Mouse (Mus musculus) fat pad, adult 2 months (tissue): ENCODE results near the gene Epb41l3.
"Not testable (repeated sequence)": the region's sequence is repeated elsewhere in the genome, so short reads cannot be mapped to it uniquely, and the experiment has no call there.

Source experiments
- DNase-seq: peaks from one replicate; pipeline ENCODE4 v3.0.0-alpha.2; 2011; ENCODE audit warnings: low read depth, low spot score; ENCODE audit errors: extremely low read depth

Epb41l3 gene

GRCm38 (mm10) chr17:69105799-69106401 lies 30.4 kb downstream of the Epb41l3 start:
- DNase-seq, result no peak

GRCm38 (mm10) chr17:69109216-69109615 lies 33.7 kb downstream of the Epb41l3 start:
- DNase-seq, result no peak

DNA sequence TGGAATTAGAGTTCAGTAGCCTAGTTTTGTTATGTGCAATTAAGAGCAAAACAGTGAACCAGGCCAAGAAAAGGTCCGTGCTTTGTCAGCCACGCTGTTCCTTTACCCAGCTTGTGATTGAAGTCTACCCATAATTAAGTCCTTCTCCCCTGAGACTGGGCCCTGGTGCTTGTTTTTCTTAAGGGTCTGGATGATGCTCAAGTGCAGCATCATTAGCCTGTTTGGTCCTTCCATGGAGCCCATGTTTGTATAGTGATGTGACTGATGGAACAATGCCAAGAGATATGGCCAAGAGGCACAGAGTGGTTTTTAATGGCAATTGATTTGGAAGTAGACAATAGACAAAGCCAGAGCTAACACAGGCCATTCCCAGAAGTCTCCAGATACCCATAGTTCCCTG lies 36.7 kb downstream of the Epb41l3 start:
- DNase-seq, result no peak

GRCm38 (mm10) chr17:69119183-69119582 lies 43.7 kb downstream of the Epb41l3 start:
- DNase-seq, result no peak

- no peak for DNase-seq
Observed at GRCm38 (mm10) chr17:69120533-69121358, 45.3 kb downstream of the Epb41l3 start.

DNA sequence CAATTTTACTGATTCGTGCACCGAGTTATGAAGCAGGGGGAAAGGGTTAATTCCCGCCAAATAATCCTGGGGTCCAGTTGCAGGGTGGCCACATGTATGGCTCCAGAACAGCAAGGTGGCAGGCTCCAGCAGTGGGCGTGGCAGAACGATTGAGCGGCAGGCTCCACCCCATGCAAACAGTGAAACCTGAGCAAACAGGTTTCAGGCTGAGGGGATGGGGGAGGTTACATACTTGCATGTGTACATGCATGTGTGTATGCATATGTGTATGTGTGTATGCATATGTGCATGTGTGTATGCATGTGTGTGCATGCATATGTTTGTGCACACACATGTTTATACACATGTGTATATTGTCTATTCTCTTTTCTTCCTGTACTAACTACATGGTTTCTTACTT lies 46.9 kb downstream of the Epb41l3 start:
- not testable (repeated sequence) for DNase-seq

GRCm38 (mm10) chr17:69127436-69127835 lies 52.0 kb downstream of the Epb41l3 start:
- DNase-seq, result no peak

DNA sequence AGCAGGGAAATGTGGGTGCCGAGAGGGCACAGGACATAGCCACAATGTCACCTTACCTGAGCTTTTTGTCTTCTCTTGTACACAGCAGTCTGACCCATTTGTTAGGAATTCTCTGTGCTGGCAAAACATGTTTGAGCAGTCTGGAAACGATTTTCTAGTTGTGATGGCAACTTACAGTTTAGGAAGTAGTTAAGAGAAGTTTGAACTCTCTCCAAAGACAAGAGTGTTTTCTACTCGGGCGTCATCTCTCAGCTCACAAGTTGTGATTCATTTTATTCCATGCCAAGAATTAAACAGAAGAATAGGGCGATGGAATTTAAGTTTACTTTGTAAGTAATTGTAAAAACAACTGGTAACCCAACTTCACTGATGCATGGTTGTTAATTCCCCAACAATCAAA lies 52.5 kb downstream of the Epb41l3 start:
- DNase-seq, result no peak

GRCm38 (mm10) chr17:69129434-69129833 lies 54.0 kb downstream of the Epb41l3 start:
- no peak for DNase-seq

GRCm38 (mm10) chr17:69143017-69143416 lies 67.5 kb downstream of the Epb41l3 start:
- no peak for DNase-seq

DNA sequence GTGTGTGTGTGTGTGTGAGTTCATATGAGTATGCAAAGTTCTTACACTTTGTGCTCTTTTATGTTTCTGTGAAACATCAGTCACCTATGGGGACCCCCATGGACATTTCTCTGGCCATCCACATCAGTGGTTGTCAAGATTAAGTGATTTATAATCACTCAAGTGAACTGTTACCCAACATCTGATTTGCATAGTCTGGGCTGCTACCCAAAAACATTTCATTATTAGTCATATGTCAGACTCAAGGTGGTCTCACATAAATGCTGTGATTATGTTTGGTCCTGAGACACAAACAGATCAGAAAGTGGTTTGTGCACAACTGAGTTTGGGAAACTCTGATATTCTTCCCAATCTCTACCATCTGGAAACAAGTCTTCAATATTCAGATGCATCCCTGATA lies 75.3 kb downstream of the Epb41l3 start:
- no peak for DNase-seq

DNA sequence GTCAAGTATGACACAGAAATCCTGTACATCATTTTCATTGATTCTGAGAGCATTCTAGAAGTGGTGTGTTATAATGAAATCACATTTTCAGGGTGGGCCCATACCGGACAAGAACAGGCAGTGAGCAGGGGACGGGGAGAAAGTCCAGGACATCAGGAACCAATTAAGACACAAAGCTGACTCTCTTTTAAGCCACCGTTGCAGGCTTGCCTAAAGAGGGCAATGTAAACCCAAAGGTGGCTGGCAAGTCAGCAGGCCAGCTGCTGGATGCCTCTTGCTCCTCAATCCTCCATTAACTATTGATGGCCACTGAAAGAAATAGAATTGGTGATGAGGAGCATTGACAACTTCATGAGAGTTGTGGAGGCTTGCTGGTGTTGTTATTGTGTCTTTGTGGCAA lies 75.8 kb downstream of the Epb41l3 start:
- DNase-seq, result no peak

GRCm38 (mm10) chr17:69155034-69155433 lies 79.6 kb downstream of the Epb41l3 start:
- DNase-seq, result no peak

GRCm38 (mm10) chr17:69156522-69157100 lies 81.1 kb downstream of the Epb41l3 start:
- DNase-seq, result no peak

- DNase-seq, result no peak
Observed at GRCm38 (mm10) chr17:69157101-69157808, 81.8 kb downstream of the Epb41l3 start.

DNA sequence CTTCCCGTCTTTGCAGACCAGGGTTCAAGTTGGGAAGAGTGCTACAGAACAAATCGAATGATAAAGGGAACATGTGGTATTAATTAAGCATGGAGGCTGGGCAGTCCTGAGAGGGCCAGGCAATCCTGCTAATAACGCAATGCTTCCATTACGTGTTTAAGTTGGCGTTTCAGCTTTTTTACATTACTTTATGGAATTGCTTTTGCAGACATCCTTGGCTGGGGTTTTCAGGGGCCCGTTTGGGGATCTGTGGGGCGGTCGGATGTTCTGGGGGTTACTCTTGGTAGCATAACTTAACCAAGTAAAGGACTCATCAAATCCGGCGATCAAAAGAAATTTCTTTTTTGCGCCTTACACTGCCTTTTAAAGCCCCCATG lies 82.3 kb downstream of the Epb41l3 start:
- DNase-seq, result no peak

DNA sequence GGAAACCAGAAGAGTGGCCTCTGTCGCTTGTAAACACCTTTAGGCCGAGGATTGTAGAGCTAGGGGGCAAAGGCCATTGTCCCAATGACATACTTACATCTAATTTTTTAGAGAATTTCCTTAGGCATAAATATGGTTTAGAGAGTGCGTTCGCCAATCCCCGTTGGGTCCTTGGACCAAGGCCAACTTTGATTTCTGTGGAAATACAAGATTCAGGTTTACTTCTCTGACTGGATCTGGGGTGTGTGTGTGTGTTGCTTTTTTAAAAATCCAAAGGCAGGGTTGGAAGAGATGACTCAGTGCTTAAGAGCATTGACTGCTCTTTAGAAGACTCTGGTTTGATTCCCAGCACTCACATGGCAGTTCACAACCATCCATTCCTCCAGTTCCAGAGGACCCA lies 83.2 kb downstream of the Epb41l3 start:
- no peak for DNase-seq

- DNase-seq, result no peak
Observed at GRCm38 (mm10) chr17:69162731-69163130, 87.2 kb downstream of the Epb41l3 start.

DNA sequence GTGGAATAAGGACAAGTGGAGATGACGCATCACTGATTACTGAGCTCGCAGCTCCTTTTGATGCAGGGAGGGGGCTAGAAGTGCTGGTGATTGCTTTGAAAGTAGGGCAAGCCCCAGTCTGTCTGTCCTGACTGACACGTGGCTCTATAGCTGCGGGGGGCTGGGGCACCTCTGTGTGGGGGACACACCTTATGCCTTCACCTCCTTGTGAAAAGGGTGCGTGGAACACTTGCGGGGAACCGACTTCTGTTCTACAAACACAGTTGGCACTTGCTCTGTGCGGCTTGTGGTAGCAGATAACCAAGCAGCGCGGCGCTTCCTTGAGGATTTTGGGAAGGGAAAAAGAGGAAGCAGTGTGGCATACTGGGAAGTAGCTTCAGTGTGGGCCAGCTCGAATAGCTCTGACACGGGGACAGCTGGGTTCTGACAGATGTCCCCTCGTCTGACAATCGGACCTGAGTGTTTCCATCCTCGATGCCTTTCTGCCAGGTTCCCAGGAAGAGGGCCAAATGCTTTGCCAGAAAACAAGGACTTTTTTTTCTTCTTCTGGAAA lies 101.5 kb downstream of the Epb41l3 start:
- DNase-seq, result no peak

DNA sequence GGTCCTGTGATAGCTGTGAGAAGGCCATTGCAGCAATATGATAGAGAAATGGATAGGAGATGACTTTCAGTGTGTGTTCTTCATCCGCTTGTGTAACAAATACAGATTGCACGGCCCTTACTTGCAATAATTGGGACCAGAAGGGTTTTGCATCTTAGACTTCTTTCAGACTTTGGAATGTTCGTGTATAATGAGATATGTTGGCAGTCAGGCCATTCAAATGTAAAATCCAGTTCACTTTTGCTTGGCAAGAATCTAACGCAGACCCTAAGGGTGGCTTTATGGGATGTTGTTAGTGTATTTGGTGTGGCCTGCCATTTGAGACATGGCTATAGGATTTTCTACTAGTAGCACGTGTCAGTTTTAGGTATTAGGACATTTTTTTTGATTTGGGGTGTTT lies 102.5 kb downstream of the Epb41l3 start:
- no peak for DNase-seq

DNA sequence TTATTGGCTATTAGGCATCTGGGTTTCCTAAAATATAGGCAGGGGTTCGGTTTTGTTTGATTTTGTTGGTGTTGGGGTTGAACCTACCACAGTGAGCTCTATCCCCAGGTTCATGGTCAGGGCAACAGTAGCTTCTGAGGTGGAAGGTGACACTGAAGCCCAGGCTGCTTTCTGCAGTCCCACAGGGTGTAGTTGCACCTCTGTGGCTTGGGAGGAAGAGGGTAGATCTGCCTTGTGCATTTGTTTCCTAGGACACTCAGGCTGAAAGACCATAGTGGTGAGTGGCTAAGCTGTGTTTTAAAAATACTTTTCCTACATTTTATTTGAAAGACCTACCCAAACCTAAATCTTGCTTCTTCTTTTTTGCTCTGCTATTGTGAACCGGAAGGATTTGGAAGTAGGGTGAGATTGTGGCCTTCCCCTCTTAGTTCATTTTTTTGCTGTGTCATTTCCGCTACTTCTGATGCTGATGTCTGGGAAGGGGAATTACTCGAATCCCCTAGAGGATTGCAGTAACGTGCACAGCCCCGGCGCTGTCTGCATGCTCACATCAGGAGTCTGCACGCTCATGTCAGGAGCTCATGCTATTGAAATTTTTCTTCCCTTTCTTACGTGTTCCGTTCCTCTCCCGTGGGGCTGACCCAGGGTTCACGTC lies 105.5 kb downstream of the Epb41l3 start:
- DNase-seq, result no peak
